Mouse (Mus musculus) olfactory bulb, adult 2 months (tissue): Measurements from ENCODE around the gene Olfr153. TPM values are rescaled to one million over a fixed set of nuclear protein-coding genes. Genes with fewer than 3 reads are reported as not detected.
"Not testable (repeated sequence)": the region's sequence is repeated elsewhere in the genome, so short reads cannot be mapped to it uniquely, and the experiment has no call there.

Experiments
- H3K27ac ChIP-seq: fragments of 200-500 bp; 2 replicates; pipeline ENCODE4 v1.5.1; 2012; ENCODE audit warnings: low read depth, low read length; ENCODE audit not compliant: insufficient read depth
- H3K4me1 ChIP-seq: fragments of 200-500 bp; 2 replicates; pipeline ENCODE4 v1.6.1; 2012; ENCODE audit warnings: low read length; ENCODE audit not compliant: control insufficient read depth, insufficient read depth
- H3K4me3 ChIP-seq: fragments of 200-500 bp; 2 replicates; pipeline ENCODE4 v1.5.1; 2012; ENCODE audit warnings: mild to moderate bottlenecking, low read depth, low read length, moderate library complexity; ENCODE audit not compliant: insufficient read depth
- CTCF ChIP-seq: fragments of 200-500 bp; IDR thresholded peaks from 2 replicates; pipeline ENCODE4 v1.5.1; 2012; ENCODE audit warnings: low read depth, mild to moderate bottlenecking, low read length, moderate library complexity; ENCODE audit not compliant: insufficient read depth
- POLR2A ChIP-seq: fragments of 200-500 bp; IDR thresholded peaks from 2 replicates; pipeline ENCODE4 v1.6.1; 2012; ENCODE audit warnings: mild to moderate bottlenecking, low read depth, low read length, moderate library complexity; ENCODE audit not compliant: insufficient read depth
- WGBS: fragments of 180-500 bp; shearing (Covaris S2); methylation state at CpG from one replicate; pipeline ENCODE4 v1.1.7; 2018; 5-methylcytosine and 5-hydroxymethylcytosine counted together
- polyA plus RNA-seq: library from polyadenylated mRNA; stranded (reverse); fragments of >200 nt; gene quantifications from 2 replicates; pipeline ENCODE4 v1.2.4, GENCODE M21; 2012; ENCODE audit warnings: low replicate concordance; ENCODE audit not compliant: missing spikeins, insufficient read depth, insufficient read length

Olfr153 gene
- polyA plus RNA-seq, result not detected in 2 replicates

GRCm38 (mm10) chr2:87531496-87531895 lies at the start of gene Olfr153:
TSS of gene Olfr153 (plus strand) at chr2:87531796.
- TF ChIP-seq POLR2A, result no peak
- no peak for TF ChIP-seq CTCF
- H3K27ac ChIP-seq, result no peak within 1 kb of the TSS
- no peaks in the 10 kb centered on the region for H3K4me1 ChIP-seq
- H3K4me3 ChIP-seq, result no peak within 1 kb of the TSS

GRCm38 (mm10) chr2:87482276-87482675 lies 49.3 kb upstream of the Olfr153 start:
- no peak for TF ChIP-seq POLR2A
- TF ChIP-seq CTCF, result no peak
- WGBS, result 73% methylated on average over 2 of the region's 2 CpGs
- no peak overlapping the region for H3K27ac ChIP-seq
- no peak overlapping the region for H3K4me3 ChIP-seq
- H3K4me1 ChIP-seq, result no peaks in the 10 kb centered on the region

GRCm38 (mm10) chr2:87496993-87497392 lies 34.6 kb upstream of the Olfr153 start, which contains the start of gene Pramel7:
TSS of gene Pramel7 (minus strand) at chr2:87497093.
- H3K27ac ChIP-seq, H3K4me3 ChIP-seq, H3K4me1 ChIP-seq: not testable (repeated sequence)
- WGBS, result 74% methylated on average over 4 of the region's 5 CpGs

GRCm38 (mm10) chr2:87506265-87506664 lies 25.3 kb upstream of the Olfr153 start, which contains the start of gene Pramel6:
TSS of gene Pramel6 (plus strand) at chr2:87506565.
- WGBS, result 90% methylated on average over 6 of the region's 6 CpGs
- H3K27ac ChIP-seq, result no peak within 1 kb of the TSS
- no peaks in the 10 kb centered on the region for H3K4me1 ChIP-seq
- no peak for TF ChIP-seq CTCF
- H3K4me3 ChIP-seq, result no peak within 1 kb of the TSS

GRCm38 (mm10) chr2:87515046-87515445 lies 16.6 kb upstream of the Olfr153 start:
- TF ChIP-seq POLR2A (no peak), CTCF (no peak)
- Histone ChIP-seq H3K4me3 (no peak overlapping the region), H3K27ac (no peak overlapping the region), H3K4me1 (no peaks in the 10 kb centered on the region)
- WGBS, result 88% methylated on average over 2 of the region's 2 CpGs

- Histone ChIP-seq H3K27ac (no peak overlapping the region), H3K4me1 (no peaks in the 10 kb centered on the region), H3K4me3 (no peak overlapping the region)
- WGBS, result 72% methylated on average over 8 of the region's 8 CpGs
- TF ChIP-seq POLR2A (no peak), CTCF (no peak)
Measured at GRCm38 (mm10) chr2:87515457-87516060, 16.0 kb upstream of the Olfr153 start.

GRCm38 (mm10) chr2:87516581-87516980 lies 15.0 kb upstream of the Olfr153 start:
- 89% methylated on average over 3 of the region's 3 CpGs for WGBS

GRCm38 (mm10) chr2:87520651-87521050 lies 10.9 kb upstream of the Olfr153 start:
- no peaks in the 10 kb centered on the region for H3K4me1 ChIP-seq
- no peak overlapping the region for H3K4me3 ChIP-seq
- no peak for TF ChIP-seq CTCF
- TF ChIP-seq POLR2A, result no peak
- 91% methylated on average over 4 of the region's 4 CpGs for WGBS
- H3K27ac ChIP-seq, result no peak overlapping the region

More at GRCm38 (mm10) chr2:87516581-87516980, 15.0 kb upstream of the Olfr153 start:
- Histone ChIP-seq H3K27ac (no peak overlapping the region), H3K4me1 (no peaks in the 10 kb centered on the region), H3K4me3 (no peak overlapping the region)
- TF ChIP-seq CTCF (no peak), POLR2A (no peak)

- H3K4me3 ChIP-seq, H3K27ac ChIP-seq: not testable (repeated sequence)
Measured at GRCm38 (mm10) chr2:87525899-87526616, 5.5 kb upstream of the Olfr153 start.

GRCm38 (mm10) chr2:87534826-87535225 lies 3.2 kb downstream of the Olfr153 start:
- no peak overlapping the region for H3K27ac ChIP-seq
- H3K4me1 ChIP-seq, result no peaks in the 10 kb centered on the region
- TF ChIP-seq CTCF, result no peak
- TF ChIP-seq POLR2A, result no peak
- 55% methylated on average over 2 of the region's 2 CpGs for WGBS
- H3K4me3 ChIP-seq, result no peak overlapping the region

More at GRCm38 (mm10) chr2:87525899-87526616, 5.5 kb upstream of the Olfr153 start:
- not testable (repeated sequence) for H3K4me1 ChIP-seq
- 31% methylated on average over 38 of the region's 39 CpGs for WGBS
